In the genomic region with DNA sequence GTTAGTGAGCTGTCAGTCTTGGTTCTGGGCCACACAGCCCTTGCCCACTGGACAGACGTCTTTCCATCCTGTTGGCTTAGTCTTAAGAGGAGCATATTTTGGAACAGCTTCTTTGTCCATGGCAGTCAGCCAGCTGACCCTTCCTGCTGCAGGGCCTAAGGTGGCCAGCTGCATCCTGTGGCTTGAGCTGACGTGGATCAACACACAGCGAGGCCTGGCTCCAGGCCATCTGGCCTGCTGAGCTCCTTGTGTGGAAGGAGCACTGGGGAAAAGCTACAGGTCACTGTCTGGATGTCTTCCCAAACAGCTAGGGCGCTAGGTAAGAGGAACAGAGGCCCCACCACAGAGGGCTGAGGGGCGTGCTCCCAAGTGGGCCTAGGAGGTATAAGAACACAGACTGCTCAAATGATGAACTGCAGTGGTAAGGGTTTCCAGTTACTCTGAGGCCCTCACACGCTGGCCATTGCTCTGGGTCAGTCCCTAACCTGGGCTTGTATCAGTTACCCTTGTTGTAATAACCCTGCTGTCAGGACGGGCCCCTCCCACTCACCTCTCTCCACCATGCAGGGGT, we compare ENCODE assay signal across 8 mouse cellular contexts.
DNase-seq lines count a peak whose midpoint lies in the region; ATAC-seq and TF ChIP-seq lines count a peak whose summit lies in the region.

No protein-coding gene starts in this region.

- H3K4me2 ChIP-seq in intestine, embryonic 16.5 days (ENCODE audit: low read depth, low read length), result no peak overlapping the region

- TF ChIP-seq CTCF in cerebellum, adult 2 months (IDR thresholded peaks at IDR 0.05; ENCODE audit: borderline replicate concordance, insufficient read depth, low read depth, low read length), result no peak
- TF ChIP-seq CTCF in heart, adult 2 months (IDR thresholded peaks at IDR 0.05), result no peak

- peak; percentile 35 to 95 for DNase-seq in left cerebral cortex, postnatal 10 days (ENCODE audit: extremely low spot score in 1 of 2, low spot score in 2 of 2)
- no peak for DNase-seq in left cerebral cortex, adult 11 months (ENCODE audit: low spot score)
- peak; percentile 57 for DNase-seq in cerebellum, adult 2 months
- DNase-seq in heart, adult 2 months, result peak; percentile 84 to 90
- peak; percentile 82 to 89 for DNase-seq in lung, adult 18-20 months
- peak; percentile 70 to 84 for DNase-seq in right cerebral cortex, postnatal 10 days (ENCODE audit: low spot score in 2 of 2)
- no peak for DNase-seq in thymus, adult 18-20 months

- no peaks in the 10 kb centered on the region for H3K9me3 ChIP-seq in intestine, embryonic 16.5 days (ENCODE audit: control insufficient read depth, low read length)

- intact Hi-C loops in left cerebral cortex, postnatal 10 days (cut with DNase I), result no loop called here
- intact Hi-C loops in heart, adult 2 months (cut with DNase I), result loop anchor here (1.0 to 2.0 kb wide), 4 partner anchors 16 to 254 kb away; no protein-coding TSS in a partner anchor

- no peak for TF ChIP-seq POLR2A in cerebellum, adult 2 months (IDR thresholded peaks at IDR 0.05; ENCODE audit: borderline replicate concordance, insufficient read depth, low read length)
- TF ChIP-seq POLR2A in heart, adult 2 months (IDR thresholded peaks at IDR 0.05; ENCODE audit: insufficient read depth, low read depth, low read length), result peak; percentile 44; the same call in 1 of the 2 replicates

- no peak overlapping the region for H3K9ac ChIP-seq in heart, adult 2 months (ENCODE audit: low read depth, low read length)
- H3K9ac ChIP-seq in intestine, embryonic 16.5 days (ENCODE audit: low read depth, low read length), result no peak overlapping the region

- TF ChIP-seq EP300 in heart, adult 2 months (IDR thresholded peaks at IDR 0.05; ENCODE audit: insufficient read depth, low read depth, low read length), result peak; percentile 99

- WGBS in cerebellum, adult 2 months, result 44% methylated on average over 7 of the region's 7 CpGs
- 32% methylated on average over 7 of the region's 7 CpGs for WGBS in heart, adult 2 months
- WGBS in intestine, embryonic 16.5 days, result 46% methylated on average over 7 of the region's 7 CpGs

- no peak overlapping the region for H3K4me3 ChIP-seq in cerebellum, adult 2 months (replicated peaks; ENCODE audit: insufficient read depth, low read depth, low read length)
- no peak overlapping the region for H3K4me3 ChIP-seq in heart, adult 2 months
- no peak overlapping the region for H3K4me3 ChIP-seq in intestine, embryonic 16.5 days (ENCODE audit: low read length)

- no peaks in the 10 kb centered on the region for H3K27me3 ChIP-seq in cerebellum, adult 2 months (ENCODE audit: control insufficient read depth, insufficient read depth, low read length)
- H3K27me3 ChIP-seq in heart, adult 2 months (ENCODE audit: control insufficient read depth, insufficient read depth, low read length), result no peaks in the 10 kb centered on the region
- H3K27me3 ChIP-seq in intestine, embryonic 16.5 days (replicated peaks; ENCODE audit: control insufficient read depth, insufficient read depth, low read length), result no peaks in the 10 kb centered on the region

- H3K4me1 ChIP-seq in cerebellum, adult 2 months (ENCODE audit: control insufficient read depth, insufficient read depth, low read length), result peaks cover 11% of the 10 kb centered on the region
- H3K4me1 ChIP-seq in heart, adult 2 months (ENCODE audit: control insufficient read depth, insufficient read depth, low read length), result peaks cover 23% of the 10 kb centered on the region
- no peaks in the 10 kb centered on the region for H3K4me1 ChIP-seq in intestine, embryonic 16.5 days (ENCODE audit: control insufficient read depth, insufficient read depth, low read length)

- no peak overlapping the region for H3K27ac ChIP-seq in cerebellum, adult 2 months (ENCODE audit: insufficient read depth, low read length)
- peak overlapping the region; percentile 42 for H3K27ac ChIP-seq in heart, adult 2 months
- H3K27ac ChIP-seq in intestine, embryonic 16.5 days (ENCODE audit: low read length), result peak overlapping the region; percentile 39; the same call in 1 of the 2 replicates

- no peaks in the 10 kb centered on the region for H3K79me2 ChIP-seq in heart, adult 2 months (replicated peaks; ENCODE audit: control insufficient read depth, insufficient read depth, low read length)

- H3K36me3 ChIP-seq in heart, adult 2 months (ENCODE audit: control insufficient read depth, insufficient read depth, low read length), result 0 out of 2 replicates have a peak, but pooled peaks cover under 1% of the 10 kb centered on the region
- H3K36me3 ChIP-seq in intestine, embryonic 16.5 days (ENCODE audit: control insufficient read depth, insufficient read depth, low read length), result no peaks in the 10 kb centered on the region

- ATAC-seq in intestine, embryonic 16.5 days, result peak; percentile 78

Comparison
In these comparisons a context has a peak if more than half of its experiments do, and no peak if none do; other contexts are left out.
1. DNase-seq: peak in left cerebral cortex, postnatal 10 days (2 of 2), cerebellum, adult 2 months (2 of 2), heart, adult 2 months (2 of 2), lung, adult 18-20 months (2 of 2) and right cerebral cortex, postnatal 10 days (2 of 2); none in left cerebral cortex, adult 11 months (single experiment) and thymus, adult 18-20 months (0 of 2).